Mouse (Mus musculus): Measurements from ENCODE around the gene Fbxw16. TPM values are rescaled to one million over a fixed set of nuclear protein-coding genes. Genes with fewer than 3 reads are reported as not detected.
"Not testable (repeated sequence)": the region's sequence is repeated elsewhere in the genome, so short reads cannot be mapped to it uniquely, and the experiment has no call there.

The Fbxw16 gene
- polyA plus RNA-seq (2015; fragmentation: Nextera tagmentation; extraction: Ambion mirVana) = not detected in 2 replicates

GRCm38 (mm10) chr9:109449040-109449439, at the start of gene Fbxw16:
Gene Fbxw16 (minus strand): TSS chr9:109449140.
- Histone ChIP-seq H3K9ac (ENCODE audit: low read length) (no peak within 1 kb of the TSS), H3K9me3 (ENCODE audit: control insufficient read depth, low read length) (no peaks in the 10 kb centered on the region), H3K4me3 (ENCODE audit: low read length) (no peak within 1 kb of the TSS), H3K4me2 (ENCODE audit: low read depth, low read length) (no peak within 1 kb of the TSS), H3K4me1 (replicated peaks; ENCODE audit: control insufficient read depth, insufficient read depth, low read length) (no peaks in the 10 kb centered on the region), H3K36me3 (ENCODE audit: control insufficient read depth, insufficient read depth, low read length) (no peaks in the 10 kb centered on the region), H3K27me3 (ENCODE audit: control insufficient read depth, insufficient read depth, low read depth, low read length) (no peaks in the 10 kb centered on the region), H3K27ac (ENCODE audit: low read length) (no peak within 1 kb of the TSS)
- no peak for ATAC-seq (ENCODE audit: low read depth)

GRCm38 (mm10) chr9:109495775-109496174, 46.8 kb upstream of the Fbxw16 start, which contains the start of gene Fbxw19:
Gene Fbxw19 (minus strand): TSS chr9:109495875.
- 63% methylated on average over 1 of the region's 1 CpGs for WGBS
- H3K4me3 ChIP-seq (ENCODE audit: low read length); ATAC-seq (ENCODE audit: low read depth): not testable (repeated sequence)

GRCm38 (mm10) chr9:109432956-109433355, 16.0 kb downstream of the Fbxw16 start:
- no peak overlapping the region for H3K27ac ChIP-seq (ENCODE audit: low read length)
- no peaks in the 10 kb centered on the region for H3K27me3 ChIP-seq (ENCODE audit: control insufficient read depth, insufficient read depth, low read depth, low read length)
- no peak overlapping the region for H3K9ac ChIP-seq (ENCODE audit: low read length)
- no peaks in the 10 kb centered on the region for H3K36me3 ChIP-seq (ENCODE audit: control insufficient read depth, insufficient read depth, low read length)
- H3K9me3 ChIP-seq (ENCODE audit: control insufficient read depth, low read length) = no peaks in the 10 kb centered on the region
- WGBS = 85% methylated on average over 1 of the region's 1 CpGs
- no peak overlapping the region for H3K4me2 ChIP-seq (ENCODE audit: low read depth, low read length)
- H3K4me3 ChIP-seq (ENCODE audit: low read length) = no peak overlapping the region
- no peaks in the 10 kb centered on the region for H3K4me1 ChIP-seq (replicated peaks; ENCODE audit: control insufficient read depth, insufficient read depth, low read length)
- no peak for ATAC-seq (ENCODE audit: low read depth)

More at GRCm38 (mm10) chr9:109495775-109496174, 46.8 kb upstream of the Fbxw16 start, which contains the start of gene Fbxw19:
- H3K27me3 ChIP-seq (ENCODE audit: control insufficient read depth, insufficient read depth, low read depth, low read length); H3K9ac ChIP-seq (ENCODE audit: low read length); H3K4me1 ChIP-seq (replicated peaks; ENCODE audit: control insufficient read depth, insufficient read depth, low read length); H3K4me2 ChIP-seq (ENCODE audit: low read depth, low read length); H3K9me3 ChIP-seq (ENCODE audit: control insufficient read depth, low read length); H3K36me3 ChIP-seq (ENCODE audit: control insufficient read depth, insufficient read depth, low read length); H3K27ac ChIP-seq (ENCODE audit: low read length): not testable (repeated sequence)

- H3K4me1 ChIP-seq (replicated peaks; ENCODE audit: control insufficient read depth, insufficient read depth, low read length); H3K4me2 ChIP-seq (ENCODE audit: low read depth, low read length); ATAC-seq (ENCODE audit: low read depth); H3K4me3 ChIP-seq (ENCODE audit: low read length); H3K27me3 ChIP-seq (ENCODE audit: control insufficient read depth, insufficient read depth, low read depth, low read length); H3K9ac ChIP-seq (ENCODE audit: low read length); H3K36me3 ChIP-seq (ENCODE audit: control insufficient read depth, insufficient read depth, low read length); H3K9me3 ChIP-seq (ENCODE audit: control insufficient read depth, low read length); H3K27ac ChIP-seq (ENCODE audit: low read length): not testable (repeated sequence)
- WGBS = 64% methylated on average over 4 of the region's 4 CpGs
Measured at GRCm38 (mm10) chr9:109404196-109404595, 44.7 kb downstream of the Fbxw16 start, which contains the start of gene Fbxw22. Gene Fbxw22 (minus strand): TSS chr9:109404296.

Other genes starting within 250 kb of the Fbxw16 start
- not detected in 2 replicates for gene Fbxw20, start 214.4 kb downstream of the Fbxw16 start, polyA plus RNA-seq (2015; fragmentation: Nextera tagmentation; extraction: Ambion mirVana)
- gene Fbxw14, start 161.5 kb downstream of the Fbxw16 start, polyA plus RNA-seq (2015; fragmentation: Nextera tagmentation; extraction: Ambion mirVana) = not detected in 2 replicates
- gene Fbxw28, start 109.5 kb downstream of the Fbxw16 start, polyA plus RNA-seq (2015; fragmentation: Nextera tagmentation; extraction: Ambion mirVana) = not detected in 2 replicates
- gene Fbxw22, start 44.8 kb downstream of the Fbxw16 start, polyA plus RNA-seq (2015; fragmentation: Nextera tagmentation; extraction: Ambion mirVana) = not detected in 2 replicates
- not detected in 2 replicates for gene Fbxw19, start 46.7 kb upstream of the Fbxw16 start, polyA plus RNA-seq (2015; fragmentation: Nextera tagmentation; extraction: Ambion mirVana)
- not detected in 2 replicates for gene Fbxw15, start 119.1 kb upstream of the Fbxw16 start, polyA plus RNA-seq (2015; fragmentation: Nextera tagmentation; extraction: Ambion mirVana)
- gene Fbxw24, start 176.9 kb upstream of the Fbxw16 start, polyA plus RNA-seq (2015; fragmentation: Nextera tagmentation; extraction: Ambion mirVana) = not detected in 2 replicates
- not detected in 2 replicates for gene Fbxw25, start 215.5 kb upstream of the Fbxw16 start, polyA plus RNA-seq (2015; fragmentation: Nextera tagmentation; extraction: Ambion mirVana)

Data from lung, embryonic 16.5 days (tissue).